Mouse (Mus musculus) CD4-positive, CD25-positive, alpha-beta regulatory T cell (primary cell): ENCODE measurements around the gene Phox2b. TPM values are rescaled to one million over a fixed set of nuclear protein-coding genes. Genes with fewer than 3 reads are reported as not detected.

ENCODE experiments used
- polyA plus RNA-seq: library from polyadenylated mRNA; unstranded; fragments of 100-300 nt; shearing (Covaris generic); gene quantifications from one replicate; pipeline ENCODE4 v1.2.1, GENCODE M21; 2017

Phox2b gene
- polyA plus RNA-seq, result 0.13 TPM

GRCm38 (mm10) chr5:67098733-67099323 lies at the start of gene Phox2b:
Gene Phox2b (minus strand): TSS chr5:67099301.

Other genes with a start within 250 kb of the Phox2b start
- gene Tmem33, start 161.3 kb upstream of the Phox2b start, polyA plus RNA-seq, result 77.5 TPM
- 76.1 TPM for gene Slc30a9, start 207.7 kb upstream of the Phox2b start, polyA plus RNA-seq